Mouse (Mus musculus) right cerebral cortex, postnatal 14 days (tissue): Measurements from ENCODE around the gene Fam20c.
A peak's percentile ranks its signal among the peaks of the same experiment; 100 is the strongest.

Experiments used
- DNase-seq: peaks from one replicate; pipeline ENCODE4 v3.0.0; 2022

Gene Fam20c

GRCm38 (mm10) chr5:138809767-138810166 is 55.5 kb downstream of the Fam20c start:
- DNase-seq: no peak

- DNase-seq: no peak
Observed at GRCm38 (mm10) chr5:138819780-138820179, 65.5 kb downstream of the Fam20c start, which contains the start of gene Gm5294. TSS of gene Gm5294 (plus strand) at chr5:138820080.

GRCm38 (mm10) chr5:138820717-138821332 is 66.5 kb downstream of the Fam20c start:
- no peak for DNase-seq

- DNase-seq: no peak
Observed at GRCm38 (mm10) chr5:138825090-138825489, 70.8 kb downstream of the Fam20c start.

GRCm38 (mm10) chr5:138833406-138833805 is 79.1 kb downstream of the Fam20c start:
- DNase-seq: no peak

- no peak for DNase-seq
Observed at GRCm38 (mm10) chr5:138834910-138835309, 80.6 kb downstream of the Fam20c start.

- no peak for DNase-seq
Observed at GRCm38 (mm10) chr5:138840981-138841380, 86.7 kb downstream of the Fam20c start.

- DNase-seq: no peak
Observed at GRCm38 (mm10) chr5:138843168-138843824, 89.0 kb downstream of the Fam20c start.

- DNase-seq: no peak
Observed at GRCm38 (mm10) chr5:138846506-138846905, 92.2 kb downstream of the Fam20c start.

GRCm38 (mm10) chr5:138848102-138848501 is 93.8 kb downstream of the Fam20c start:
- peak; percentile 87 for DNase-seq

- DNase-seq: peak; percentile 45
Observed at GRCm38 (mm10) chr5:138849682-138850461, 95.6 kb downstream of the Fam20c start.

- DNase-seq: no peak
Observed at GRCm38 (mm10) chr5:138850462-138850844, 96.1 kb downstream of the Fam20c start.

GRCm38 (mm10) chr5:138851296-138851780 is 97.0 kb downstream of the Fam20c start:
- no peak for DNase-seq

GRCm38 (mm10) chr5:138852151-138852550 is 97.8 kb downstream of the Fam20c start:
- DNase-seq: no peak

- no peak for DNase-seq
Observed at GRCm38 (mm10) chr5:138853349-138853748, 99.0 kb downstream of the Fam20c start.

GRCm38 (mm10) chr5:138857010-138857617 is 102.8 kb downstream of the Fam20c start:
- peak; percentile 88 for DNase-seq

GRCm38 (mm10) chr5:138857811-138858251 is 103.5 kb downstream of the Fam20c start:
- DNase-seq: no peak
